Mouse (Mus musculus): Measurements from ENCODE around the gene Rbfox1. TPM values are rescaled to one million over a fixed set of nuclear protein-coding genes. Genes with fewer than 3 reads are reported as not detected.
A peak's percentile ranks its signal among the peaks of the same experiment; 100 is the strongest.

The Rbfox1 gene
- polyA plus RNA-seq, 1 experiment from 2014 or later: 13.9 TPM

DNA sequence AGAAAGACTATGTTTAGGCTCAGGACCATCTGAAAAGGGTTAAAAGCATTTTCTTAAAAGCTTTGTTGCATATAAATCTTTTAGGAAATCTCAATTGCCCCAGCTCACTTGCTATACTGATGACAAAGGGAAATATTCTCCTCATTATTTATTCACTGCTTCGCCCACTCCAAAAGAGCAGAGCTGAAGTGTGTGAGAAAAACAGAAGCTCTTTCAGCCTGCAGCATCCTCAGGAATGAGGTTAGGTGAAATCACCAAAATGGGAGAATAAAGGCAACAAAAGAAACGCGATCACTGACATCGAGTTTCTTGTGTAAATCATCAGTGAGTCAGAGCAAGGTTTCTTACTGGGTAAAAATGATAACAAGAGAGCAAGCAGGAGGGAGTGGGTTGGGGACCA is 1469.0 kb downstream of the Rbfox1 start:
- Histone ChIP-seq H3K27ac (replicated peaks; ENCODE audit: low read depth, low read length) (no peak overlapping the region), H3K4me3 (ENCODE audit: low read depth, low read length) (no peak overlapping the region), H3K4me1 (ENCODE audit: control insufficient read depth, insufficient read depth, low read length) (no peaks in the 10 kb centered on the region), H3K9ac (ENCODE audit: low read depth, low read length) (no peak overlapping the region), H3K9me3 (ENCODE audit: control insufficient read depth, low read length) (no peaks in the 10 kb centered on the region), H3K4me2 (ENCODE audit: low read depth, low read length) (no peak overlapping the region), H3K36me3 (ENCODE audit: control insufficient read depth, insufficient read depth, low read length) (no peaks in the 10 kb centered on the region), H3K27me3 (replicated peaks; ENCODE audit: control insufficient read depth, insufficient read depth, low read length) (no peaks in the 10 kb centered on the region)
- 70% methylated on average over 4 of the region's 4 CpGs for WGBS
- ATAC-seq (ENCODE audit: low read depth) (no peak), DNase-seq (ENCODE audit: low spot score) (no peak)

DNA sequence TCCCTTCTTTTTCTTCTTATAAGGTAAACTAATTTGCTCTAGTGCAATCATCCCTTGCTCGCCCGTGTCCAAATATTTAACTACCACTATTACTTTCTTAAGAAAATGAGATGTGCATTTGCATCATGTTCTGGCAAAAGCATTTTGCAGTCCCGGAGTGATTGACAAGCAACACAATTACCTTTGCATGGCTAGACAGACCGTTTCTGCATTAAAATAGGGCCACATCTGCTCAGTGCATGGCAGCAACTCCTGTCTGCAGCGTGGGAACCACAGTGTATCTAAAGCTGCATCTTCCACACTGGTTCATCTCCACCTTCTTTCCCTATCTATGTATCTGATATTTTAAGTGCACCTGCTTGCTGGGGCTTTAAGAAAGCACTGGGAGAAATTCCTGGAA is 1473.9 kb downstream of the Rbfox1 start:
- Histone ChIP-seq H3K9me3 (ENCODE audit: control insufficient read depth, low read length) (no peaks in the 10 kb centered on the region), H3K27ac (replicated peaks; ENCODE audit: low read depth, low read length) (no peak overlapping the region), H3K4me3 (ENCODE audit: low read depth, low read length) (no peak overlapping the region), H3K4me2 (ENCODE audit: low read depth, low read length) (no peak overlapping the region), H3K9ac (ENCODE audit: low read depth, low read length) (no peak overlapping the region), H3K4me1 (ENCODE audit: control insufficient read depth, insufficient read depth, low read length) (no peaks in the 10 kb centered on the region), H3K36me3 (ENCODE audit: control insufficient read depth, insufficient read depth, low read length) (no peaks in the 10 kb centered on the region), H3K27me3 (replicated peaks; ENCODE audit: control insufficient read depth, insufficient read depth, low read length) (no peaks in the 10 kb centered on the region)
- DNase-seq (ENCODE audit: low spot score) (no peak), ATAC-seq (ENCODE audit: low read depth) (no peak)
- WGBS: 73% methylated on average over 5 of the region's 5 CpGs

- DNase-seq (ENCODE audit: low spot score) (no peak), ATAC-seq (ENCODE audit: low read depth) (no peak)
- no peaks in the 10 kb centered on the region for H3K9me3 ChIP-seq (ENCODE audit: control insufficient read depth, low read length)
- H3K27ac ChIP-seq (replicated peaks; ENCODE audit: low read depth, low read length): no peak overlapping the region
- 71% methylated on average over 1 of the region's 1 CpGs for WGBS
- H3K4me2 ChIP-seq (ENCODE audit: low read depth, low read length): no peak overlapping the region
- H3K27me3 ChIP-seq (replicated peaks; ENCODE audit: control insufficient read depth, insufficient read depth, low read length): no peaks in the 10 kb centered on the region
- H3K4me3 ChIP-seq (ENCODE audit: low read depth, low read length): no peak overlapping the region
- H3K36me3 ChIP-seq (ENCODE audit: control insufficient read depth, insufficient read depth, low read length): no peaks in the 10 kb centered on the region
- H3K4me1 ChIP-seq (ENCODE audit: control insufficient read depth, insufficient read depth, low read length): no peaks in the 10 kb centered on the region
- H3K9ac ChIP-seq (ENCODE audit: low read depth, low read length): no peak overlapping the region
Measured at GRCm38 (mm10) chr16:7360706-7361105, 1475.6 kb downstream of the Rbfox1 start.

DNA sequence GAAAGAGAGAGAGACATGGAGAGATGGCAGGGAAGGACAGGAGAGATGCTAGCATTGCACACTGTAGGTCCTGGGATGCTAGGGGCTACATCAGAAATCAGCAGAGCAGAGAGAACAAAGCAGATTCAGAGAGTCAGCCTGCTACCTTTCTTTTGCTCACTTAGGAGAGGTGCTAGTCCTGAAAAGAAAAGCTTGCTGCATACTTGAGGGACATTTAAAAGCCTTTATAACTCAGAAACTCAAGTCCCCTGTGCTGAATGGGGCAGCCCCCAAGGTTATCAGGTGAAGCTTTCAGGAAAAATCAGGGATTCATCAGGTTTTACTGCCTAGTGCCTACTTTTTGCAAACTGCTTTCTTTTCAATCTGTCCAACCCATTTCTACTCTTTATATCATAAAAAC is 1480.7 kb downstream of the Rbfox1 start:
- no peak overlapping the region for H3K4me3 ChIP-seq (ENCODE audit: low read depth, low read length)
- H3K4me2 ChIP-seq (ENCODE audit: low read depth, low read length): no peak overlapping the region
- DNase-seq (ENCODE audit: low spot score) (no peak), ATAC-seq (ENCODE audit: low read depth) (no peak)
- no peaks in the 10 kb centered on the region for H3K9me3 ChIP-seq (ENCODE audit: control insufficient read depth, low read length)
- H3K27ac ChIP-seq (replicated peaks; ENCODE audit: low read depth, low read length): no peak overlapping the region
- H3K36me3 ChIP-seq (ENCODE audit: control insufficient read depth, insufficient read depth, low read length): no peaks in the 10 kb centered on the region
- no peaks in the 10 kb centered on the region for H3K4me1 ChIP-seq (ENCODE audit: control insufficient read depth, insufficient read depth, low read length)
- H3K9ac ChIP-seq (ENCODE audit: low read depth, low read length): no peak overlapping the region
- no peaks in the 10 kb centered on the region for H3K27me3 ChIP-seq (replicated peaks; ENCODE audit: control insufficient read depth, insufficient read depth, low read length)

DNA sequence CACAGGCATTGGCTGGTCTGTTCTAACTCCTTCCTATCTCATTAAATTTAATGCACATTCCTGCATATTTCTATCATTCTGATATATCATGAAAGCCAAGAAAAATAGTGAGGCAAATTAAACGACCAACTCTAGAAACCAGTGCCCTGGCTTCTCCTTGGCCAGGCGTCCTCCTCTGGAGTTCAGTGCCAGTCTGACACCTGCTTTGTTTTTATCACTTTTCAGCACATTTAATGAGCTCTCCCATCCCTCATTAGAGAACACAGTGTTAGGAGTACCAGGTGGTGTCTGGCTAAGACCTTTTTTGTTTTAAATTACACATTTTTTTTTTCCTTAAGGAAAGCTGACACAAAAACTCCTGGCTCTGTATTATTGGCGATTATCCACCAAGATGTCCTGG is 1489.0 kb downstream of the Rbfox1 start:
- no peak overlapping the region for H3K27ac ChIP-seq (replicated peaks; ENCODE audit: low read depth, low read length)
- H3K27me3 ChIP-seq (replicated peaks; ENCODE audit: control insufficient read depth, insufficient read depth, low read length): no peaks in the 10 kb centered on the region
- H3K36me3 ChIP-seq (ENCODE audit: control insufficient read depth, insufficient read depth, low read length): no peaks in the 10 kb centered on the region
- H3K4me2 ChIP-seq (ENCODE audit: low read depth, low read length): no peak overlapping the region
- H3K9me3 ChIP-seq (ENCODE audit: control insufficient read depth, low read length): no peaks in the 10 kb centered on the region
- 62% methylated on average over 3 of the region's 3 CpGs for WGBS
- DNase-seq (ENCODE audit: low spot score) (no peak), ATAC-seq (ENCODE audit: low read depth) (no peak)
- H3K4me3 ChIP-seq (ENCODE audit: low read depth, low read length): no peak overlapping the region
- no peaks in the 10 kb centered on the region for H3K4me1 ChIP-seq (ENCODE audit: control insufficient read depth, insufficient read depth, low read length)
- no peak overlapping the region for H3K9ac ChIP-seq (ENCODE audit: low read depth, low read length)

DNA sequence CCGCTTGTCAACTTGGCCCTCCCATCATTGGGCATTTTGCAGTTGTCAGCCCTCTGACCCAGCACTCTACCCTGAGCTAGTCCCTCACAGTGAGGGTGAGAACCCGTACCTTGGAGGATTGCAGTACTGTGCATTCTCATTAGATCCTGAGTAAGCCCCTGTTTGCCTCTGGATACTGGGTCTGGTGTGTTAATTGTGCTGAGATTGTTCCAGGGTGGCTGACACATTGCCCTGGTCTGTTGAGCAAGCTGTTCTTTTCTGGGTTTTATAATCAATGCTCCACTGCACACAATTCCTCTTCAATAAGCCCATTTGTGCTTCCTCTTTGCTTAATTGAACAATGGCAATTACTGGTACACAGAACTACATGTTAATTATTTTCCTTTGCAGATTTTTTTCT is 1489.5 kb downstream of the Rbfox1 start:
- no peaks in the 10 kb centered on the region for H3K9me3 ChIP-seq (ENCODE audit: control insufficient read depth, low read length)
- ATAC-seq (ENCODE audit: low read depth) (no peak), DNase-seq (ENCODE audit: low spot score) (no peak)
- H3K4me2 ChIP-seq (ENCODE audit: low read depth, low read length): no peak overlapping the region
- H3K27ac ChIP-seq (replicated peaks; ENCODE audit: low read depth, low read length): no peak overlapping the region
- H3K9ac ChIP-seq (ENCODE audit: low read depth, low read length): no peak overlapping the region
- no peak overlapping the region for H3K4me3 ChIP-seq (ENCODE audit: low read depth, low read length)
- H3K27me3 ChIP-seq (replicated peaks; ENCODE audit: control insufficient read depth, insufficient read depth, low read length): no peaks in the 10 kb centered on the region
- WGBS: 81% methylated on average over 2 of the region's 2 CpGs
- no peaks in the 10 kb centered on the region for H3K36me3 ChIP-seq (ENCODE audit: control insufficient read depth, insufficient read depth, low read length)
- H3K4me1 ChIP-seq (ENCODE audit: control insufficient read depth, insufficient read depth, low read length): no peaks in the 10 kb centered on the region

GRCm38 (mm10) chr16:7396101-7396500 is 1510.9 kb downstream of the Rbfox1 start:
- Histone ChIP-seq H3K4me3 (ENCODE audit: low read depth, low read length) (no peak overlapping the region), H3K36me3 (ENCODE audit: control insufficient read depth, insufficient read depth, low read length) (no peaks in the 10 kb centered on the region), H3K27ac (replicated peaks; ENCODE audit: low read depth, low read length) (no peak overlapping the region), H3K4me1 (ENCODE audit: control insufficient read depth, insufficient read depth, low read length) (no peaks in the 10 kb centered on the region), H3K4me2 (ENCODE audit: low read depth, low read length) (no peak overlapping the region), H3K9me3 (ENCODE audit: control insufficient read depth, low read length) (no peaks in the 10 kb centered on the region), H3K27me3 (replicated peaks; ENCODE audit: control insufficient read depth, insufficient read depth, low read length) (no peaks in the 10 kb centered on the region), H3K9ac (ENCODE audit: low read depth, low read length) (no peak overlapping the region)
- DNase-seq (ENCODE audit: low spot score) (no peak), ATAC-seq (ENCODE audit: low read depth) (no peak)

DNA sequence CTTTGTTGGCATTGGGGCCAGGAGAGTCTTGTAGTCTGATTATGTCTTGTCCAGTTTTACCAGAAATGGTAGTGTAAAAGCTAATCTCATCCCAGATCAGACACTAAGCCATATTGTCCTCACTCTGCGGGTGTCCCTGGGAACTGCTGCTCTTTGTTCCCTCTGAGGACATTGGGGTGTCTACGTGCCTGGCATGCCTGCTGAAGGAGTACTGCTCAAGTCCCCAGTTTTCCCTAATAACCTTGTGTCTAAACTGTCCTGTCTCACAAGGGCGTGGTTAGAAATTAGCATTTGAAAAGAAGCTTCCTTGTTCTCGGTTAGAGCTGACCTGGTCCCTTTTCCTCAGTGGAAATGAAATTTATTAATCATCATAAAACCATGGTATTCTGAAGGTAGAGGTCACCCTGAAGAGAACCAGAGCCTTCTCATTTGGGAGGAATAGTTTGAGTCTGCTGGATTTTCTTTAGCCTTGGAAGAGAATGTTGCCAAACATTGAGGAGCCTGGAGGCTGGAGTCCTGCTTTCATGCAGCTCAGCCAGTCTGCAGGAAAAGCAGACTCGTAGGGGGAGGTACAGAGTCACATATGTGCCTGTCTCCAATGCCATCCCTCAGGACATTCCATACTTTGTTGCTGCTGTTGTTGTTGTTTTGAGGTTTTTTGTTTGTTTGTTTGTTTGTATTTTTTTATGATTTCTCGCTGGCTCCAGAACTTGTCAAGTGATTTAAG is 1519.8 kb downstream of the Rbfox1 start:
- no peak for ATAC-seq (ENCODE audit: low read depth)
- no peaks in the 10 kb centered on the region for H3K9me3 ChIP-seq (ENCODE audit: control insufficient read depth, low read length)
- H3K27ac ChIP-seq (replicated peaks; ENCODE audit: low read depth, low read length): no peak overlapping the region
- no peaks in the 10 kb centered on the region for H3K27me3 ChIP-seq (replicated peaks; ENCODE audit: control insufficient read depth, insufficient read depth, low read length)
- H3K9ac ChIP-seq (ENCODE audit: low read depth, low read length): no peak overlapping the region
- 40% methylated on average over 6 of the region's 6 CpGs for WGBS
- no peak overlapping the region for H3K4me3 ChIP-seq (ENCODE audit: low read depth, low read length)
- no peak for DNase-seq (ENCODE audit: low spot score)
- no peaks in the 10 kb centered on the region for H3K36me3 ChIP-seq (ENCODE audit: control insufficient read depth, insufficient read depth, low read length)
- no peak overlapping the region for H3K4me2 ChIP-seq (ENCODE audit: low read depth, low read length)
- peaks cover 3% of the 10 kb centered on the region for H3K4me1 ChIP-seq (ENCODE audit: control insufficient read depth, insufficient read depth, low read length)

DNA sequence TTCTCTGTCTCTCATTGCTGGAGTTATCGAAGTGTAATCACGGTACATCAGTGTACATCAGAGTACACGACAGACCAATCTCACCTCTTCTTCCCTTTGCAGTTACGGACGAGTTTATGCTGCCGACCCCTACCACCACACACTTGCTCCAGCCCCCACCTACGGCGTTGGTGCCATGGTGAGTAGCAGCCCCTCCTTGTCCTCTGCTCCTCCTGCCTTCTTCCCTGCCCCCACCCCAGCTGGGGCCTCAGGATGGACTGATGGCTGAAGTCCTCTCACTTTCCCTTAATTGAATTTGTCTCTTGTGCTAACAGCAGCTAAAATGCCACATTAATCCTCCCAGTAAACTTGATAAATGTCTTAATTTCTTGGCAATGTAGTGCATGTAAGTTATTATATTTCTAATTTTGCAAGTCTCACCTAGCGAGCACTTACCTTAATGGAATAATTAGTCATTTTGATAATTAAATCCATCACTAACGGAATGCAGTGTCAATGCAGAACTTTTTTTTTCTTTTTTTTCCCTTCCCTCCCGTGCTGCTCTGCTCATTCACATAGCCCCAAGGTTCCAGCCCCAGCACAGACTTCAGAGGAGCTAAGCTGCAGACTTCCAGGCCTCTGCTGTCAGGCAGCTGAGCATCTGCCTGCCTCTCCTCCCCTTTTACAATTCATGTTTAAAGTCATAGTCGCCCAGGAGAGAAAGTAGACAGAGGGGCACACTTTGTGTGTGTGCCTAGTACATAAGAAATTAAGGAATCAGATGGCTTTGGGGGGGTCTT is 1522.9 kb downstream of the Rbfox1 start:
- 40% methylated on average over 12 of the region's 12 CpGs for WGBS
- Histone ChIP-seq H3K27ac (replicated peaks; ENCODE audit: low read depth, low read length) (no peak overlapping the region), H3K4me2 (ENCODE audit: low read depth, low read length) (no peak overlapping the region), H3K4me3 (ENCODE audit: low read depth, low read length) (no peak overlapping the region), H3K36me3 (ENCODE audit: control insufficient read depth, insufficient read depth, low read length) (no peaks in the 10 kb centered on the region), H3K27me3 (replicated peaks; ENCODE audit: control insufficient read depth, insufficient read depth, low read length) (no peaks in the 10 kb centered on the region), H3K4me1 (ENCODE audit: control insufficient read depth, insufficient read depth, low read length) (peaks cover 3% of the 10 kb centered on the region), H3K9me3 (ENCODE audit: control insufficient read depth, low read length) (no peaks in the 10 kb centered on the region), H3K9ac (ENCODE audit: low read depth, low read length) (no peak overlapping the region)
- 0 out of 2 replicates have a peak, but pooled peaks have one; percentile 47 for ATAC-seq (ENCODE audit: low read depth)
- no peak for DNase-seq (ENCODE audit: low spot score)

All from embryonic facial prominence, embryonic 14.5 days (tissue).